Mouse (Mus musculus) c-Kit-negative CD71-positive TER-119-positive erythroid progenitor cells, embryonic 14.5 days (primary cell): ENCODE data around the gene Ptger4.

Experiments
- DNase-seq: peaks from one replicate; pipeline ENCODE4 v3.0.0-alpha.2; 2013; ENCODE audit warnings: low read depth, low spot score

The Ptger4 gene

DNA sequence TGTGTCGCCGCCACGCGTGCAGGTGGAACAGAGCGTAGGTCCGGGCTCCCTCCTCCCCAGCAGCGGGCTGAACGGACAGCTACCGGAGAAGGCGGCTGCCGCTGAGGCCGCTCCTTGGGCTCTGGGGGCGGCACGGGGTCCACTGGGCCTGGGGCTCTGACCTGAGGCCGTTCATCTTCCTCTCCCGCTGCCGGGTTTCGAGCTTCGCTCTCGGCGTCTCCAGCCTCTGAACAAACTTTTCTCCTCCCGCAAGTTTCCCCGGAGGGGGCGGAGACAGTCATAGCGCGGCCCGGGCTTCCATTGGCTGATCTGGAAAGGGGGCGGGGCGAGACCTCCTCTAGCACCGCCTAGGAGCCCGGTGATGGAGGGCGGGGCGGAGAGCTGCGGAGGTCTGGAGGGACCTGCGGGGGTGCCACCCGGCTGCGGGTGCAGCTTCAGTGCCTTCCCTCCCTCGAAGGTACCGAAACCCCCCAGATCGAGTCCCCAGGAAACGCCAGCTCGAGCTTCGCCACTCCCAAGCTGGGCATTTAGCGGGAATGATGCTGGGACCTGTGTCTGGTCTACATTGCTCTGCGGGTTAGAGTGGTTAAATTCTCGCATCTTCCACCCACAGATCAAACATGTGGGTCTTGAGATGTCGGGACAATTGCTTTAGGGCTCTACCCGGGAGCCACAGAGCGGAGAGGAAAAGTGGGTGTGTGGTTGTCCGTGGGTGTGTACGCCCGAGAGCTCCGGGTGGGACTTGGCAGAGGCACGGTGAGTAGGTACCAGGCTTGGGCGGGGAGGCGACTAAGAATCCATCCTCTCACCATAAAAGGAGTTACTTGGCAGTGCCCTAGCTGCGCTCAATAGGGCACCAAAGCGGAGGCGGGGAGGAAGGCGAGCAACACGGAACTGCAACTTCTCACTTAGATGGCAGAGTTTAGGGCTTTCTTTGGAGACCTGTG is at the start of gene Ptger4:
TSS of gene Ptger4 (minus strand) at position 229 of the 947 bp plus-strand sequence.
- DNase-seq, result peak; percentile 90

DNA sequence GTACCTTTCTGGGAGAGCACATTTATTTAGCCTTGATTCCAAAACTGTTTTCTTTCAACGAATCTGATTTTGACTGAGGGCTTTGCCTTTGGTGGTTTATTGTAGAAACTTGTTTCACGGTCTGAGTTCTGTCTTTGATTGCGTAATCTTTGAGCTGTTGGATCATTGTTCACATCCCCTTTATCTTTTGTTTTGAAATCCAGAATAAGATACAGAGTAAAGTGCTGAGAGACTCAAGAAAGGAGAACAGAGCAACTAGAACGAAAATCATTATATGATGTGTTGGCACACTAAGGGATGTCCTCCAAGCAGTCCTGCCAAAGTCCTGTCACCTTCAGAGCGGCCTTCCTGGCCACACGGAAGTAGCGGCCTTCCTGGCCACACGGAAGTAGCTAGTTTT is 44.4 kb upstream of the Ptger4 start:
- DNase-seq, result no peak

DNA sequence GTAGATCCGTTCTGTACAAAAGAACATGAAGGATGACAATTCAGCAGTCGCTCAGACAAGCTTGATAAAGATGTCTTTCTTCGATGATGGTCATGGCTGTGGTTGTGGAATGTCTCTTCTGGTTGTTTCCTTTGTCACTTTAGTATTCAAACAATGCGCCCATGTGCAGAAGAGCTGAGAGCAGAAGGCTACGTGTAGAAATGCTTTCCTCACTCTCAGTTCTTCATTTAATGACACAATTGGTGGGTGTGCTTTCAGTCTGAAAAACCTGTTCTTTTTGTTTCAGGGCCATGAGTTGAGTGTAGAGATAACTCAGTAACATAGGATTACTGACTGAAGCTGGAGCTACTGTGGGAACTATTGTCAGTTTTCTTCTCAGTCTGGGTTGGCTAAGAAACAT is 43.1 kb upstream of the Ptger4 start:
- no peak for DNase-seq

DNA sequence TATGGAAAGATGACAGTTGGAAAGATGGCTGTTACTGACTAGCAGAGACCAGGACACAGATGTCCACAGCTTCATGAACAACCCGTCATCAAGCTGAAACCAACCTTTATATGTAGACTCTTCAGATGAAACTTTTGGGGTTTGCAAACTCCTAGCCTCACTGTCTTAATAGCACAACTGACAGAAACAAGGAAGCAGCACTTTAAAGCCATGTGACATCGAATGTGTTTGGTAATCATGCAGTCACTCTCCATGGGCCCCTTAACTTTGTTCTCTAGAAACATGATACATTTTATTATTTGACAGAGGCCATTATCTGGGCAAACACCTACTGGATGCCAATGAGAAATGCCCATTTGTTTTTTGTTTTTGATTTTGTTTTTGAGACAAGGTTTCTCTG is 37.3 kb upstream of the Ptger4 start:
- no peak for DNase-seq

DNA sequence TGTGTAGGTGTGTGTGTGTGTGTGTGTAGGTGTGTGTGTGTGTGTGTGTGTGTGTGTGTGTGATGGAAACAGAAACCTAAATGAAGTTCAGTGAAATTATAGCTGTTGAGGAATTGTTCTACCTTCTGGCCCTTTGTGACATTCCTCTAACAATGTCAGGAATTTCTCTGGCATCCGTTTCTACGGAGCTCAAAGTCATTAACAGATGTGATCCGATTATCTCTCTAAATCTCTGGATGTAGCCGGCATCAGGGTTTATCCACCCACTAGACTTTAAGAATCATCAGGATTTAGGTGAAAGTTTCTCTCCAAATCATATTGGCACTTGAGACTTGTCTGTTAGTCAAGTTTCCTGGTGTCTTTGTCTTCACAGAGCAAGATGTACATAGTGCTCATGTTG is 35.8 kb upstream of the Ptger4 start:
- no peak for DNase-seq

DNA sequence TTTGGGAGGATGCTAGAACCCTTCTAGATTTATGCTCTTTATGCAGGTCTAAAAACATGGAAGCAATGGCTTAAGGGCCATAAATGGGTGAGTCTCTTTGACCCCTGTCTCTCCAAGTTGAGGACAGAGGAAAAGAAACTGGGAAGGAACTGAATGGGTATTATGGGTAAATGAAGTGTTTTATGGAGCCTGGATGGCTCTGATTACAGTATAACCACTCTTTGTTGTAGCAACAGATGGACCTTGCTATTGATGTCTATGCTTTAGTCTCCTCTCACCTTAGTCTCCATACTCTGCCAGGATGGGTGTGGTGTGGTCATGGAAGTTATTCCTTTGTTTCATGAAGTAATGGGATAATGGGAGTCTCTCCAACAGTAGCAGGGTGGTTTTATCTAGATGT is 34.5 kb upstream of the Ptger4 start:
- no peak for DNase-seq

DNA sequence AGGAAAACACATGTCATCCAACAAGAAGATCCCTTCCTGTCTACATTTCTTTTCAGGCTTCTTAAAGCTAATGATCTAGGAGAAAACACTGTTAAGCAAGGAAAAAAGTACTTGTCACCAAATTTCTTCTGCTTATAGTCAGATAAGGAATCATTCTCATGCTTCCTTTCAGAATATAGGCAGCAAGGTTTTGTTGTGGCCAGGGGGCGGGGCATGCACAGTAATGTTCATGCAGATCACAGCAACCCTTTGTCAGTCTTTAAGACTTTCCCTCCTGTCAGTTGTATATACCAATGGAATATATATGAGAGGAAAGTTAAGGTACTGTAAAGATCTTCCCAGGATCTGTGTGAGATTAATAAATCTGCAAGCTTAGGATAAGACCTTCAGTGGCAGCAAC is 30.0 kb upstream of the Ptger4 start:
- DNase-seq, result no peak

DNA sequence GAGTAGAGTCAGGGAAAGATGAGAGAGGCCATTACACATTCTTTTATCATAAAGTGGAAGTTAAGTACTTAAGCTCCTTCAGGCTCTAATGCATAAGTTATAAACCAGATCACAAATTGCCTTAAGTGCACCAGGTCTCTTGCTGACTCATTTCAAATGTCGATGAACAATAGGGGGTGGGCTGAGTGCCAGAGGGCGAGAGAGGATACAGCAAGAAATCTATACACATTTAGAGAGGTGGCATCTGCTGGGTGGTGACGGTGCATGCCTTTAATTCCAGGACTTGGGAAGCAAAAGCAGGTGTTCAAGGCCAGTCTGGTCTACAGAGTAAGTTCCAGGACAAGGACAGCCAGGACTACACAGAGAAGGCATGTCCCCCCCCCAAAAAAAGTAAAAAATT is 22.1 kb upstream of the Ptger4 start:
- no peak for DNase-seq

DNA sequence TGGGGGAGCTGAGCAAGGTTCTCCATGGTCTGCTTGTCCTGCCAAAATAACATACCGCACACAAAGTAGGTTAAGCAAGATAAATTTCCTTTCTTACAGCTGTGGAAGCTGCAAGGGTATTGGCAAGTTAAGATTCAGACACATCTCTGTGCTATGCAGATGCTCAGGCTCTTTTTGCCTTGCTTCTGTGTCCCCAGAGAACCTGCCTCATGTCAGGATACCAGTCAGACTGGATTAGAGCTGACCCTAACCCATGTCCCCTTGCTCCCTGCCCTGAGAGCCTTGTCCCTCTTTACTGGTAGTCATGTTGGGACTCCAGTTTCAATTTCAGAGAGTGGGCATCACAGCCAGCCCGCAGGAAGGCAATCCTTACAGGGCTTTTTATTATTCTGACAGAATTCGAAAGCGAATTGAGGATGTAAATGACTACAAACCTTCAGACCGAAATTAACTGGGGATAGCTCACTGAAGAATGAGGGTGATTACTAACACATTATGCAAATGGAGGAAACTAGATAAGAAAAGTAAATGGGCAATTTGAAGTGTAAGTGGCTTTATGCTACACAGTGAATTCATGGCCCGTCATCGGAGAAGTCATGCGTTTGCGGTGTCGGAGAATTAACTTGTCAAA is 19.0 kb upstream of the Ptger4 start:
- no peak for DNase-seq

DNA sequence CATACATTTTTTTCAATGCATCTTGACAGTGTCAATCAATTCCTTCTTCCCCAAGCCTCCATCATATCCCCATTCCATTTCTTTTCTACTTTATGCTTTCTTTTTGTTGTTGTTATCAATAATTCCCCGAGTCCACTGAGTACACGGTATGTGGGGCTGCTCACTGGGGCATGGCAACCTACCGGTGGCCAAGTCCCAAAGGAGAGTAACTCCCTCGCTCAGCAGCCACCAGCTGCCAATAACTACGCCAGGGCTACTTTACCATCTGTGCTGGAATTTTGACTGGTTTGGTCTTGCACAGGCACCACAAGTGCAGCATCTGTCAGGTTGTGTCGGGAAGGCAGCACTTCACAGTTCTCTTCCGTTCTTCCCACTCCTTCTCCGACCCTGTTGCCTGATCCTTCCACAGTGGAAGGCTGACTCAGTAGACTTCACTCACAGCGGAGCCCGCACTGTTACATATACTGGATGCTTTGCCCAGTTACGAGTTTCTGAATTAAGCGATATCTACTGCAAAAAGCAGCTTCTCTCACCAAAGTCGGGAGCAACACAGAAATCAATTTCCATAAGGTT is 18.2 kb upstream of the Ptger4 start:
- DNase-seq, result no peak

DNA sequence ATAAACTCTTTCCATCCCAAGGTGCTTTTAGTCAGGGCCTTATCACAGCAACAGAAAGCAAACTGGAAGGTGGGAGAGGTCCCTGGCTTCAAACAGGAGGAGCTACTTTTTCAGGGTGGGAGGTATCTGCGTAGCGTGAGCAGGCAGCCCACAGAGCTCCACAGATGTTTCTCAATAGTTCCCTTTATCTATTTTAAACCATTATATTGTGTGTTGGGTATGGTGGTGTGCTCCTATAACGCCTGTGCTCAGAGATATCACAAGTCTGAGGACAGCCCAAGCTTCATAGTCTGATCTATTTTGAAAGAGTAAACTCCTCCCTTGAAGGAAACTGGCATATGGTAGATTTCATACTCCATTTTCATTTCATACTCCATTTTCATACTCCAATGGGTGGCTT is 17.0 kb upstream of the Ptger4 start:
- no peak for DNase-seq

DNA sequence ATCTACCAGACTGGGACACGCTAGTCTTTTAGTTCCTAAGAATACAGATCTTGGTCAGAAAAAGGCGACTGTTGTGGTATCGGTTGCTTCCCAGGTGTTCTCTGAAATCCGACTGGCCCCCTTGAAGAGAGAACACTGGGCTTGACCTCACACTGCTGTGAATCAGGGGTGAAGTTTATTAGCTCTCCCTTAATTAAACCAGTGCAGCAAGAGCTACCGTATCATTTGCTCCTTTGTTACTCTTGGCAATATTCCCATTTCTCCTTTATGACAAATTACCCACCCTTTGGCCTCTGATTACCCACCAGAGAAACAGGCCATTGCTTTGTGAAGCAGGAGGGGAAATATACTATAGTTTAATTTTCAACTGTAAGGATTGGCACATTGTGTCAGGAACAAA is 16.2 kb upstream of the Ptger4 start:
- DNase-seq, result no peak

DNA sequence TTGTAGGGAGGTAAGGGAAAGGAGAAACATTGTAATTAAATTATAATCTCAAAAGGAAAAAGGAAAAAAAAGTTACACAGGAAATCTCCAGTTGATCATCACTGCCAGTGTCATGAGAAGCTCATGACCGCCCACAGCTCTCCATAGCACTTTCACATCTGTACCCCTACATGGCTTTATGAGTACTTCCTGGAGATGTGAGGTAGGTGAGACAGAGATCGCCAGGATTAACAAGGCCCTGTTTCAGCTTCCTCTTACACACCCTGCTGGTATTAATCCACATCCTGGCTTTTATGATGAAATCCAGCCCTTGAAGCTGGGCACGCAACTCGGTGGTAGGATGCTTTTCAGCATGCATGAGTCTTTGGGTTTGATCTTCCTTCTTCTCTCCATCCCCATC is 6.2 kb upstream of the Ptger4 start:
- no peak for DNase-seq

DNA sequence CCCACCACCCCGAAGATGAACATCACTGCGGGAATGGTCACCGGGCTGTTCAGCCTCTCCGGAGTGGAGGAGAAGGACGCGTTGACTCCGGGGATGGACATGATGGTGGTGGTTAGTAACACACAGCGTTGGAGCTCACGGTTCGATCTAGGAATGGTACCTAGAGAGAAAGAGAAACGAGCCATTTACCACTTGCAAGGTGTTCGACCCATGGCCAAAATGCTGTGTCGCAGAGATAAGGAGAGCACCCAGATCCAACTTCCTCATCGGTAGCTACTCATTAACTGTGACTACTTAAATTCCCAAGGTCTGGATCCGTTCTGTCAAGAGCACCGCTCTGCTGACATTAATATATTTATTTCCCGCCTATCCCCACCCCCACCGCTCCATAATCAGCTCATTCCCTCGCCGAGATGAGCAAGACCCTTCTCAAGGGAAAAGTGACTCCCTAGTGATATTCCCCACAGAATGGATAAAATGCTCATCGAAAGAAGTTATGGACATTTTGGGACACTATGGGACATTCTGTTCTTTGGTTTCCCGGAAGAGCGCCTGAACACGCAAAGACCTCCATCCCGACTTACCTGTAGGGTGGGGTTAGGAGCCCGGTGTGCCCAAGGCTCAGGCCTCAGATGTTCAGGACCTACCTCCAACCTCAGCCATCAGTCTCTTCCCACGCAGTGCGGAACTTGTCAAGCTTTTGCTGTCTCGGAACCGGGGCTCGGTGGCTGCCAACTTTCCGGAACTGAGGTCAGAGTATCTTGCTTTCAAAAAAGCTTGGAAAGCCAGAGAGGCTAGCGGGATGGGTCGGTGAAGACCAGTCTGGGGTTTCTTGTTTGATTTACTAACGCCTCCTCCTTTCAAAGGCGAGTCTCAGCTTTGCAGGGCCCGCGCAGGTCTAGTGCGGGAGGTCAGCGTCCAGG is 690 bp downstream of the Ptger4 start:
- no peak for DNase-seq

DNA sequence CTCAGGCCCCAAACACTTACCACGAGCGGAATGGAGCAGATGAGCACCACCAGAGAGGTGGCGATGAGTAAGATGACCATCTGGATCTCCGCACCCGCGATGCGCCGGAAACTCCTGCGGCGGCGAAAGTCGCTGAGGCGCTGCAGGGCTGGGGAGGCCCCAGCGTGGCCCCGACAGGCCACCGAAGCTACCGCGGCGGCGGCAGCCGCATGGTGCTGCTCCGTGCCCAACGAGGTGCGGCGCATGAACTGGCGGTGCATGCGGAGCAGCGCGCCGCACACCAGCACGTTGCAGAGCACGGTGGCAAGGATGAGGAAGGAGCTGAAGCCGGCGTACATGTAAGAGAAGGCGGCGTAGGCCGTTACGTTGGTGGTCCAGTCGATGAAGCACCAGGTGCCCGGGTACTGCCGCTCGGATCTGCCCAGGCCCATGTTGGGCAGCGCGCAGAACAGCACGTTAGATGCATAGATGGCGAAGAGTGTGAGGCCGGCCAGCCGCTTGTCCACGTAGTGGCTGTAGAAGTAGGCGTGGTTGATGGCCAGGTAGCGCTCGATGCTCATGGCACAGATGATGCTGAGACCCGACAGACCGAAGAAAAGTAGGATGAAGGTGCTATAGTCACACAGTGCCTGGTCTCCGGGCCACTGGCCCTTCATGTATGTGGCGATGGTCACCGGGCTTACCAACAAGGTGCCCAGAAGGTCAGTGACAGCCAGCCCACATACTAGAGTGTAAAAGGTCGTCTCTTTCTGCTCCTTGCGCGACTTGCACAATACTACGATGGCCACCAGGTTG is 1.5 kb downstream of the Ptger4 start:
- DNase-seq, result no peak

DNA sequence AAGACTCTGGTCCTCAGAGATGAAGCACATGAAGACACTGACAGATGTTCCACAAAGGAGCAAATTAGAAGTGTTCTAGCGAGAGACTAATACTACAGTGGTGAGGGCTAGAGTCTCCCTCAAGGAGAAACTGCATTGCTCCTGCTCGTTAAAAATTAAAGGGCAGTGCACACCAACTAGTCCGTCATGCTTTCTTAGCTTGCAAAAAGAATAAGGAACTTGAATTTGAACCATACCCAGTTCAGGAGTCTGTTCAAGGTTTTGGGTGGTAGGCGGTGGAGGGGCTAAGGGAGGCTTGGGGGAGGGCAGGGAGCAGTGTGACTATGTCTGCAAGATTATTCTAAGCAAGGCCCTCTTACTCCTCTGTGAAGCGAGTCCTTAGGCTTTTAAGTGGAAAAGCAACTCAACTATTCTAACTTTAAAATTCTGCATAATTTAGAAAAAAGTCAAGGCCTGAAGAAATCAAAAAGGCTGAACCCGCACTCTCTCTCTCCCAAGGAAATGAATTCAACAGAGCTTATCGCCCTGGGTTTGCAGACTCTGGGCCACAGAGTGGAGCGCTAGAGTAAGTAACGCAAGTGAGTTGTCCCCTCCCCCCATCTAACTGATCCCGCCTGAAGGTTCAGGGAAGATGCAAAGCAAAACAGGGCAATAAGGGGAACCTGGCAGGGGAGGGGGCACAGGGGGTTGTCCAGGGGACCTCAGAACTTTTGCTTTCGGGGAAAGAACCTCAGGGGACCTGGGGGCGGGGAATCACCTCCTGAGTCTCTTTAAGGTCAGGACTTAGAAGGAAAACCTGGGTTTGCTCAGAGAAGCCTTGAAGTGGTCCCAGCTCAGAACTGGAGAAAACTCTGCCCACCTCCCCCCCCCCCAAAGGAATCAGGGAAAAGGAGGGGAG is 2.4 kb downstream of the Ptger4 start:
- DNase-seq, result no peak

DNA sequence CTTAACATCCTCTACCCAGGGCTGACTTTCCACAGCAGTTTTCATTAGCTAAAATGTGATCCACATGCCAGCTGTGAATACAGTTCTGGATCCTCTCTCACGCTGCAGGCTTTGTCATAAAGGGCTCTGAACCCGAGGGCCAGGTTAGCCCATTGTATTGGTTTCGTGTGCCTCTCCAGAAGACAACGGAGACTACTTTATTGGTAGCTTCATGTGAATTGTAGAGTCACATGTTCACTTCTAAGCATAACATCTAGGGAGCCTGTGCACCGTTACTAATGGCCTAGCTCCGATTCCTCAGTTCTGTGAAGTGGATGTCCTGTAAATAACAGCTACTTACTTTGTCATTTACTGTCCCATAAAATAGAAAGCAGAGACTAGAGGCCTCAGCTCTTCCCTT is 3.6 kb downstream of the Ptger4 start:
- no peak for DNase-seq

DNA sequence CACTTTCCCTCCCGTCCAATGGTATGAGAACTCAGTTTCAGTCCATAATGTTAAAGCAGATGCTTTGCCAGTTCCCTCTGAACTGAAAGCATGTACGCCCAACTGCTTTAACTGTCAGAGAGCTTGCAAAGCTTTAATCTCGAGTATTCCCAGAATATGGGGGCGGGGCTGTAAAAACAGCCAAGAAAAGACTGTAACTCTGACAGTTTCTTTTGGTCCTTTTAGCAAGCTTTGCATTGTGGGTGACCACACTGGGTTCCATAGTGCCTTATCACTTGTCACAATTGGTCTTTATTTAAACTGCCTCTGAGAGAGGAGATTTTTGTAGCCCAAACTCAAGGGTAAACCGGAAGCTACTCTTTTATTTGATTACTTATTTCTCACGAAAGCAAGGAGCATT is 4.1 kb downstream of the Ptger4 start:
- DNase-seq, result no peak

DNA sequence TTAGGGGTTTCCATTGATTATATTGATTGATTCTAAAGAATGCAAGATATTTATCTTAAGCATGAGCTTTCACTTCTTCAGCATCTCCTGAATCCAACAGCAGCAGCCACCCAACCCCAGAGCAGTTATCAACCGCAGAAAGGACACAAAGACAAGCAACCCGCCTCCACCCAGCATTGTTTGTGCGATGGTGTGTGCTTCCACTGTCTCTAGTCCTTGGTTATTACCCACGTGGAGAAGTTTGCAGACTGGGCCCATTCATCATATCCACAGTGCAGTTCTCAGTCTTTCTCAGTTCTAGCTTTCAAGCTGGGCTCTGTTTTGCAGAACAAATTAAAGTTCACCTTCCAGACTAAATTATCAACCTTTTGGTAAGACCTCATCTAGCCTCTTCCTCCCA is 4.6 kb downstream of the Ptger4 start:
- DNase-seq, result no peak

DNA sequence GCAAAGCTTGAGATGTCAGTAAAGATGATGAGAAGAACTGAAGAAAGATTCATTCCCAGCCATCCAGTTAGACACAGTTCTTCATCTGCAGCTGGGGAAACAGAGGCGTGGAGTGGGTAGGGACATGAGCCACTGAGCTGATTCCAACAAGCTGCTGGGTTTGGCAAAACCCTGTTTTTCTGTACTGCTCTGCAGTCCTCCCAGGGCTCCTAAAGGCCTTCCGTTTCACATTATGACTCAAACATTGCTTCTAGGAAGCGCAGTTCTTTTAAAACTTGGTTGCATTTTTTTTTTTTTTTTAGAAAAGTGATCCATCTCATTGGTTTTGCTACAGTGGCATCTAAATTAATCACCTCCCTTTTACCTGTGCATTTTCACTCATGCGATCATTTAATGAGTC is 5.4 kb downstream of the Ptger4 start:
- no peak for DNase-seq
